9 mouse cellular contexts compared by ENCODE assay signal in genomic region chr7:126781661-126782370, GRCm38 (mm10). TPM values are rescaled to one million over a fixed set of nuclear protein-coding genes. Genes with fewer than 3 reads are reported as not detected.
DNase-seq lines count a peak whose midpoint lies in the region; ATAC-seq and TF ChIP-seq lines count a peak whose summit lies in the region.
"Had no signal": no experiment of that assay in that cellular context is flagged by ENCODE, and none has a peak within 500 bp of the region (broad histone marks: within the 10 kb centered on the region; RNA-seq: fewer than 3 reads in every experiment).

No protein-coding gene starts in this region.

- H3K4me2 ChIP-seq in kidney, embryonic 15.5 days = peak overlapping the region; percentile 92
- H3K4me2 ChIP-seq in forebrain, embryonic 13.5 days = peak overlapping the region; percentile 92
- H3K4me2 ChIP-seq in intestine, postnatal 0 days (replicated peaks; ENCODE audit: low read depth) = peak overlapping the region; percentile 77; the same call in 1 of the 2 replicates
- peak overlapping the region; percentile 93 for H3K4me2 ChIP-seq in neural tube, embryonic 13.5 days

- TF ChIP-seq CTCF in intestine, postnatal 0 days (IDR thresholded peaks at IDR 0.05; ENCODE audit: low read depth) = no peak

- H3K4me3 ChIP-seq in kidney, embryonic 15.5 days (replicated peaks) = peak overlapping the region; percentile 49; the same call in 1 of the 2 replicates
- peak overlapping the region; percentile 45; the same call in 1 of the 2 replicates for H3K4me3 ChIP-seq in forebrain, embryonic 13.5 days
- no peak overlapping the region for H3K4me3 ChIP-seq in intestine, postnatal 0 days (ENCODE audit: low read depth, low read length)
- peak overlapping the region; percentile 41 for H3K4me3 ChIP-seq in neural tube, embryonic 13.5 days

- H3K36me3 ChIP-seq in kidney, embryonic 15.5 days = peaks cover 41% of the 10 kb centered on the region
- H3K36me3 ChIP-seq in forebrain, embryonic 13.5 days (ENCODE audit: poor library complexity, severe bottlenecking) = peaks cover 41% of the 10 kb centered on the region
- peaks cover 19% of the 10 kb centered on the region for H3K36me3 ChIP-seq in intestine, postnatal 0 days (ENCODE audit: control insufficient read depth, insufficient read depth)
- peaks cover 41% of the 10 kb centered on the region for H3K36me3 ChIP-seq in neural tube, embryonic 13.5 days

- H3K9me3 ChIP-seq in kidney, embryonic 15.5 days (replicated peaks) = no peaks in the 10 kb centered on the region
- no peaks in the 10 kb centered on the region for H3K9me3 ChIP-seq in forebrain, embryonic 13.5 days (replicated peaks)
- H3K9me3 ChIP-seq in intestine, postnatal 0 days (ENCODE audit: control insufficient read depth) = no peaks in the 10 kb centered on the region
- H3K9me3 ChIP-seq in neural tube, embryonic 13.5 days = no peaks in the 10 kb centered on the region

- H3K9ac ChIP-seq in kidney, embryonic 15.5 days = 0 out of 2 replicates have a peak overlapping the region, but pooled peaks have one; percentile 42
- H3K9ac ChIP-seq in forebrain, embryonic 13.5 days = no peak overlapping the region
- H3K9ac ChIP-seq in intestine, postnatal 0 days (ENCODE audit: low read depth, low read length) = peak overlapping the region; percentile 37; the same call in 1 of the 2 replicates
- peak overlapping the region; percentile 73 for H3K9ac ChIP-seq in neural tube, embryonic 13.5 days

- WGBS in kidney, embryonic 15.5 days = 26% methylated on average over 11 of the region's 11 CpGs
- WGBS in forebrain, embryonic 13.5 days = 47% methylated on average over 11 of the region's 11 CpGs
- WGBS in intestine, postnatal 0 days = 38% methylated on average over 11 of the region's 11 CpGs
- WGBS in neural tube, embryonic 13.5 days = 34% methylated on average over 11 of the region's 11 CpGs

- H3K27me3 ChIP-seq in kidney, embryonic 15.5 days = no peaks in the 10 kb centered on the region
- no peaks in the 10 kb centered on the region for H3K27me3 ChIP-seq in forebrain, embryonic 13.5 days
- H3K27me3 ChIP-seq in intestine, postnatal 0 days (replicated peaks; ENCODE audit: control insufficient read depth, insufficient read depth, low read length) = no peaks in the 10 kb centered on the region
- H3K27me3 ChIP-seq in neural tube, embryonic 13.5 days = no peaks in the 10 kb centered on the region

- H3K4me1 ChIP-seq in kidney, embryonic 15.5 days = peaks cover 39% of the 10 kb centered on the region
- peaks cover 44% of the 10 kb centered on the region for H3K4me1 ChIP-seq in forebrain, embryonic 13.5 days
- H3K4me1 ChIP-seq in intestine, postnatal 0 days (replicated peaks; ENCODE audit: control insufficient read depth, insufficient read depth, low read length) = no peaks in the 10 kb centered on the region
- H3K4me1 ChIP-seq in neural tube, embryonic 13.5 days (replicated peaks) = peaks cover 50% of the 10 kb centered on the region

- 0 out of 2 replicates have a peak overlapping the region, but pooled peaks have one; percentile 13 for H3K27ac ChIP-seq in kidney, embryonic 15.5 days
- peak overlapping the region; percentile 7; the same call in 1 of the 2 replicates for H3K27ac ChIP-seq in forebrain, embryonic 13.5 days
- H3K27ac ChIP-seq in intestine, postnatal 0 days (ENCODE audit: low read depth, low read length) = no peak overlapping the region
- peak overlapping the region; percentile 82; the same call in 1 of the 2 replicates for H3K27ac ChIP-seq in neural tube, embryonic 13.5 days (replicated peaks)

- DNase-seq in kidney, adult 18-20 months = no peak
- no peak for DNase-seq in urinary bladder, postnatal 25 days (ENCODE audit: low spot score)
- DNase-seq in left cerebral cortex, adult 18-20 months (ENCODE audit: low spot score in 2 of 2) = no peak
- no peak for DNase-seq in Muller cell, postnatal 12 days (ENCODE audit: inconsistent ontology term)
- DNase-seq: gastrocnemius, postnatal 14 days had no signal

- ATAC-seq in kidney, embryonic 15.5 days (replicated peaks; ENCODE audit: low FRiP score) = no peak
- ATAC-seq in forebrain, embryonic 13.5 days = no peak
- ATAC-seq in intestine, postnatal 0 days = no peak
- no peak for ATAC-seq in neural tube, embryonic 13.5 days (ENCODE audit: low read depth)

RNA-seq across cellular contexts. Expression of gene Tbx6, which starts 0.5 kb away (rescaled TPM):
- polyA plus RNA-seq in kidney, embryonic 15.5 days (2015; fragmentation: Nextera tagmentation; extraction: Ambion mirVana) = 0.37 and 0.51 TPM in 2 replicates
- polyA plus RNA-seq in forebrain, embryonic 13.5 days (2015; fragmentation: Nextera tagmentation; extraction: Ambion mirVana) = 0.43 and 0.55 TPM in 2 replicates
- polyA plus RNA-seq in intestine, postnatal 0 days (2015; fragmentation: Nextera tagmentation; extraction: Ambion mirVana) = 0.17 TPM in 2 replicates
- polyA plus RNA-seq in neural tube, embryonic 13.5 days (2015; fragmentation: Nextera tagmentation; extraction: Ambion mirVana) = 0.25 and 0.66 TPM in 2 replicates
- total RNA-seq in left cerebral cortex, adult 18-20 months (2021) = under 1 TPM; 0.56 to 0.63 TPM

RNA-seq across cellular contexts. Expression of gene Ypel3, which starts 5.1 kb away (rescaled TPM):
- 81.5 and 82.2 TPM in 2 replicates for polyA plus RNA-seq in kidney, embryonic 15.5 days (2015; fragmentation: Nextera tagmentation; extraction: Ambion mirVana)
- polyA plus RNA-seq in forebrain, embryonic 13.5 days (2015; fragmentation: Nextera tagmentation; extraction: Ambion mirVana) = 124 and 143 TPM in 2 replicates
- 63.1 and 64.6 TPM in 2 replicates for polyA plus RNA-seq in intestine, postnatal 0 days (2015; fragmentation: Nextera tagmentation; extraction: Ambion mirVana)
- 204 and 215 TPM in 2 replicates for polyA plus RNA-seq in neural tube, embryonic 13.5 days (2015; fragmentation: Nextera tagmentation; extraction: Ambion mirVana)
- total RNA-seq in left cerebral cortex, adult 18-20 months (2021) = 100 to 1,000 TPM; 282 to 325 TPM

RNA-seq across cellular contexts. Expression of gene Ppp4c, which starts 10.5 kb away (rescaled TPM):
- 257 and 272 TPM in 2 replicates for polyA plus RNA-seq in kidney, embryonic 15.5 days (2015; fragmentation: Nextera tagmentation; extraction: Ambion mirVana)
- polyA plus RNA-seq in forebrain, embryonic 13.5 days (2015; fragmentation: Nextera tagmentation; extraction: Ambion mirVana) = 246 and 258 TPM in 2 replicates
- 134 and 135 TPM in 2 replicates for polyA plus RNA-seq in intestine, postnatal 0 days (2015; fragmentation: Nextera tagmentation; extraction: Ambion mirVana)
- polyA plus RNA-seq in neural tube, embryonic 13.5 days (2015; fragmentation: Nextera tagmentation; extraction: Ambion mirVana) = 216 and 230 TPM in 2 replicates
- 10 to 100 TPM; 48.3 to 48.5 TPM for total RNA-seq in left cerebral cortex, adult 18-20 months (2021)

RNA-seq across cellular contexts. Expression of gene Fam57b, which starts 15.7 kb away (rescaled TPM):
- 0.52 and 0.54 TPM in 2 replicates for polyA plus RNA-seq in kidney, embryonic 15.5 days (2015; fragmentation: Nextera tagmentation; extraction: Ambion mirVana)
- 27.0 and 30.0 TPM in 2 replicates for polyA plus RNA-seq in forebrain, embryonic 13.5 days (2015; fragmentation: Nextera tagmentation; extraction: Ambion mirVana)
- polyA plus RNA-seq in intestine, postnatal 0 days (2015; fragmentation: Nextera tagmentation; extraction: Ambion mirVana) = 0.97 and 1.2 TPM in 2 replicates
- polyA plus RNA-seq in neural tube, embryonic 13.5 days (2015; fragmentation: Nextera tagmentation; extraction: Ambion mirVana) = 36.8 and 40.6 TPM in 2 replicates
- total RNA-seq in left cerebral cortex, adult 18-20 months (2021) = 10 to 100 TPM; 63.0 to 65.5 TPM

RNA-seq across cellular contexts. Expression of gene Gdpd3, which starts 15.7 kb away (rescaled TPM):
- 1.8 and 1.9 TPM in 2 replicates for polyA plus RNA-seq in kidney, embryonic 15.5 days (2015; fragmentation: Nextera tagmentation; extraction: Ambion mirVana)
- polyA plus RNA-seq in forebrain, embryonic 13.5 days (2015; fragmentation: Nextera tagmentation; extraction: Ambion mirVana) = 1.7 and 2.8 TPM in 2 replicates
- 13.9 and 14.6 TPM in 2 replicates for polyA plus RNA-seq in intestine, postnatal 0 days (2015; fragmentation: Nextera tagmentation; extraction: Ambion mirVana)
- 0.56 and 1.5 TPM in 2 replicates for polyA plus RNA-seq in neural tube, embryonic 13.5 days (2015; fragmentation: Nextera tagmentation; extraction: Ambion mirVana)
- 1 to 10 TPM; 1.3 to 3.5 TPM for total RNA-seq in left cerebral cortex, adult 18-20 months (2021)
